Mouse (Mus musculus) midbrain, postnatal 0 days (tissue): ENCODE results near the gene Aifm3. TPM values are rescaled to one million over a fixed set of nuclear protein-coding genes. Genes with fewer than 3 reads are reported as not detected.

ENCODE experiments used
- ATAC-seq: fragments of 200-750 bp; cut with Nextera tagmentation; 2 replicates; pipeline ENCODE4 v1.8.0; 2017; ENCODE audit warnings: moderate number of reproducible peaks, mild to moderate bottlenecking, moderate TSS enrichment, moderate library complexity; ENCODE audit not compliant: low FRiP score
- DNase-seq: peaks from one replicate; pipeline ENCODE4 v3.0.0-alpha.2; 2015; ENCODE audit warnings: low spot score
- H3K27ac ChIP-seq: fragments of 300-500 bp; sonication (generic); 2 replicates; pipeline ENCODE4 v1.5.1; 2014; ENCODE audit warnings: low read depth, mild to moderate bottlenecking, low read length, mixed read lengths
- H3K27me3 ChIP-seq: fragments of 300-500 bp; sonication (generic); 2 replicates; pipeline ENCODE4 v1.6.1; 2014; ENCODE audit warnings: low read length, control low read depth, mixed read lengths; ENCODE audit not compliant: insufficient read depth
- H3K36me3 ChIP-seq: fragments of 300-500 bp; sonication (generic); 2 replicates; pipeline ENCODE4 v1.6.1; 2014; ENCODE audit warnings: low read length, control low read depth, mixed read lengths; ENCODE audit not compliant: insufficient read depth
- H3K4me1 ChIP-seq: fragments of 300-500 bp; sonication (generic); 2 replicates; pipeline ENCODE4 v1.6.1; 2014; ENCODE audit warnings: mild to moderate bottlenecking, control low read depth, antibody characterized with exemption, low read length, mixed read lengths; ENCODE audit not compliant: insufficient read depth
- H3K4me2 ChIP-seq: fragments of 300-500 bp; sonication (generic); 2 replicates; pipeline ENCODE4 v1.6.1; 2014; ENCODE audit warnings: low read depth, mild to moderate bottlenecking, low read length, mixed read lengths; ENCODE audit not compliant: poor library complexity, severe bottlenecking
- H3K4me3 ChIP-seq: fragments of 300-500 bp; sonication (generic); 2 replicates; pipeline ENCODE4 v1.5.1; 2014; ENCODE audit warnings: low read depth, mild to moderate bottlenecking, low read length, moderate library complexity
- H3K9ac ChIP-seq: fragments of 300-500 bp; sonication (generic); replicated peaks from 2 replicates; pipeline ENCODE4 v1.6.1; 2014; ENCODE audit warnings: mild to moderate bottlenecking, low read length, moderate library complexity, mixed read lengths; ENCODE audit not compliant: poor library complexity, severe bottlenecking
- H3K9me3 ChIP-seq: fragments of 300-500 bp; sonication (generic); 2 replicates; pipeline ENCODE4 v1.6.1; 2016; ENCODE audit warnings: low read length, control low read depth
- CTCF ChIP-seq: IDR thresholded peaks from 2 replicates; pipeline ENCODE4 v1.5.1; 2016; ENCODE audit warnings: antibody characterized with exemption, mild to moderate bottlenecking
- WGBS: fragments of 180-500 bp; shearing (Covaris S2); extraction: QIAGEN DNeasy Blood & Tissue Kit; methylation state at CpG from one replicate; pipeline ENCODE4 v1.1.7; 2014; 5-methylcytosine and 5-hydroxymethylcytosine counted together
- polyA plus RNA-seq: library from polyadenylated mRNA; unstranded; fragments of >200 nt; fragmentation: Nextera tagmentation; extraction: Ambion mirVana; gene quantifications from 2 replicates; pipeline ENCODE4 v1.2.1, GENCODE M21; 2015
- total RNA-seq: library from RNA; depleted of rRNA; stranded (reverse); fragments of >200 nt; gene quantifications from 2 replicates; pipeline ENCODE4 v1.2.3, GENCODE M21; 2014

Gene Aifm3
- total and polyA plus RNA-seq, 2 experiments from 2014 or later = 14.1 to 23.2 TPM

DNA sequence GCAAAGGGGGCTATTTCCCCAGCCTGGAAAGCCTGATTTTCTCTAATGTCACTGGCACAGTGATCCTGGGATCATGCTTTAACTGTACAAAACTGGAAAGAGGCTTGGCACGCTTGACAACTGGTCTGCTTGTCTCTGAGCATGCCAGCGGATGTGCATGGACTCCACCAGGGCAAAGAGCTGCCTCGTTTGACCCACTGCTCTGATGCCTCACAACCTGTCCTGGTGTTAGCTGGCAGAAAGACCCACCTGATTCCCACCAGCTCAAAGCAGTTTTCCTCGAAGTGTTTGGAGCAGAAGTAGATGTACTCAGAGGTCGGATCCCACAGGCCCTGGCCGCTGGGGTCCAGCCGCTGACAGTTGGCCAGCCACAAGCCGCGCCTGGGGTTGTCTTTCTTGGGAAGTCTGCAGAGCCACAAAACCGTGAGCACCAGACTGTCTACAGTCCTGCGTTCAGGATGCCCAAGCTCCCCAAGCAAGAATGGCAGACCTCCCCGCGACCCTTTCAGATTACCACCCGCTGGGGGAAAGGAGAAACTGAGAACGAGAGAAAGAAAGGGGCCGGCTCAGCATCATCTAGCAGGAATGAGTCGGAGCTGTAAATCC, 40.7 kb downstream of the Aifm3 start:
- Histone ChIP-seq H3K4me2 (peak overlapping the region; percentile 89), H3K4me3 (peak overlapping the region; percentile 64), H3K9ac (peak overlapping the region; percentile 83), H3K4me1 (peaks cover 10% of the 10 kb centered on the region), H3K27ac (peak overlapping the region; percentile 98), H3K9me3 (no peaks in the 10 kb centered on the region), H3K27me3 (no peaks in the 10 kb centered on the region), H3K36me3 (peaks cover 25% of the 10 kb centered on the region)
- 18% methylated on average over 17 of the region's 17 CpGs for WGBS
- DNase-seq (no peak), ATAC-seq (peak; percentile 8; the same call in 1 of the 2 replicates)
- TF ChIP-seq CTCF = no peak

DNA sequence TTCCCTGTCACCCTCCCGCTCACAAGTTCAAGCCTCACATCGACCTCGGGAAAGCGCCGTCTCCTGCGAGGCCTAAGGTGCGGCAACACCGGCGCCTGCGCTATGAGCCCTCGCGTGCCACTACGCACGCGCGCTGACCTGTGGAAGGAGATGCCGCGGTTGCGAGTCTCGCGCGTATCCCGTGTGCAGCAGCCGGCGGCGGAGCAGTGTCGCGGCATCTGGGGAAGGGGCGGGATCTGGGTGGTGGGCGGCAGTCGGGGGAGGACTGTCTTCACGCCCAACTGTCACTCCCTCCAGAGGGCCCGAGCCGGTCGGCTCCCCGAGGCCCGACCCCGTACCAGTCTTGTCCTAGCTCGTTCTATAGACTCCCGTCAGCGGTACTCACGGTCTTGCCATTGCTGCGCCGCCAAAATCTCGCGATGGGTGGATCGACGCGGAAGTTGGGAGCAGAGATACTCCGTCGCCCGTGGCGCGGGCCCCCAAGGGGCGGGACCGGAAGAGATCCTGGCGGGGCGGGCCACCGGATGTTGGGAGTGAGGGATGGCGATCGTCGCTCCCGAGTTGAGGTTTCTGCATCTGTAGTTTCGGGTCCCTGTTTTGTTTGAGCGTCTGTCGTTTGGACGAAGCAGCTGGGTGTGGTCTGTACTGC, 41.4 kb downstream of the Aifm3 start, which contains the start of gene Thap7:
Gene Thap7 (minus strand): TSS at position 497 of the 649 bp plus-strand sequence.
- Histone ChIP-seq H3K4me2 (peak within 1 kb of the TSS; percentile 89), H3K36me3 (peaks cover 19% of the 10 kb centered on the region)

DNA sequence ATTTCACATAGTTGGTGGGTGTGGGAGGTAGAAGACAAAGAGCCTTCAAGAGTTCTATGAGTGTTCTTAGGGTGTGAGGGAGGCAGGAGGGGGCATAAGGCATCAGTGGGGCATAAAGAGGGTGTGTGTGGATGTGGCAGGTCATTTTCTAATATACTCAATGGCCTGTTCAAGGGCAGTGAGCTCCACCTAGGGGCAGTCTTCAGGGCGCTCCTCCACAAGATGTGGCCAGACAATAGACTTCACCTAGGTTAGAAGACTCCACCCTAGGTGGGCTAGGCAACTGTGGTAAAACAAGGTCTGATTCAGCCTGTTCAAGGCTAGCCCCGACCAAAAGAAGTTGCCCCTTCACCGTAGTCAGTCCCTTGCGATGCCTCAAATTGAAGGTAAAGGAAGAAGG, 42.9 kb downstream of the Aifm3 start:
- H3K27me3 ChIP-seq = no peaks in the 10 kb centered on the region
- no peak overlapping the region for H3K9ac ChIP-seq
- WGBS = 70% methylated on average over 4 of the region's 4 CpGs
- no peak overlapping the region for H3K4me3 ChIP-seq
- TF ChIP-seq CTCF = peak; percentile 53
- no peak overlapping the region for H3K27ac ChIP-seq
- H3K4me1 ChIP-seq = peaks cover 10% of the 10 kb centered on the region
- no peaks in the 10 kb centered on the region for H3K9me3 ChIP-seq
- H3K4me2 ChIP-seq = no peak overlapping the region
- no peak for ATAC-seq
- no peak for DNase-seq
- H3K36me3 ChIP-seq = peaks cover 8% of the 10 kb centered on the region; the same call in 1 of the 2 replicates

More for the DNA sequence above, 41.4 kb downstream of the Aifm3 start, which contains the start of gene Thap7:
- Histone ChIP-seq H3K4me1 (peaks cover 10% of the 10 kb centered on the region), H3K27ac (peak within 1 kb of the TSS; percentile 98), H3K9ac (peak within 1 kb of the TSS; percentile 83), H3K4me3 (peak within 1 kb of the TSS; percentile 64), H3K9me3 (no peaks in the 10 kb centered on the region), H3K27me3 (no peaks in the 10 kb centered on the region)
- peak; percentile 96 for ATAC-seq
- no peak for TF ChIP-seq CTCF
- DNase-seq = peak; percentile 97
- WGBS = under 1% methylated on average over 67 of the region's 67 CpGs

DNA sequence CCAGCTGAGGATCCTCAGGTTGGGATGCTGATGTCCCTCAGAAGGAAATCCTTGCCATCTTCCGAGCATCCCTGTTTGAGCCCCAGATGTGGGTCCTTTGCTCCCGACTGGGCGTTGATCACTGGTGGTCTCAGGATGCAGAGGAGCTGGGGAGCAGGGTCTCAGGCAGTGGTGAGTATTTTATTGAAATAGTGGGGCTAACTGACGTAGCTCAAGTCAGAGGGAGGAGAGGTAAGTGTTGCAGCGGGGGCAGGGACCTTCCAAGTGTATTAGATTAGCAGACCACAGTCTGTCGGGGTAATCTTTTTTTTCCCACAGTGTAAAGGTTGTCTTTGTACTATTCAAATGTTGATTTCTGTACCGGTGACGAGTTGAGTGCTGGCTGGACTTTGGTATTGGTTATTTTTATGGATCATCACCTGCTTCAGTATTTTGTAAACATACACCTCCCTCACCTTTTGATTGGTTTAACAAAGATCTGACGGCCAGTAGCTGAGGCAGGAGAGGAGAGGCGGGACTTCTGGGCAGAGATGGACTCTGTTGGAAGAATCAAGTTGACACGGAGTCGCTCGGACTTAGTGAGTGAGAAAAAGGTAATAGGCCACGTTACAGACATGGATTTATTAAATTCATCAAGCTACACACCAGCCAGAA, 43.4 kb downstream of the Aifm3 start:
- DNase-seq (no peak), ATAC-seq (no peak)
- H3K4me3 ChIP-seq = no peak overlapping the region
- peaks cover 10% of the 10 kb centered on the region for H3K4me1 ChIP-seq
- no peak overlapping the region for H3K4me2 ChIP-seq
- H3K27ac ChIP-seq = no peak overlapping the region
- H3K36me3 ChIP-seq = peaks cover 6% of the 10 kb centered on the region; the same call in 1 of the 2 replicates
- no peak for TF ChIP-seq CTCF
- no peaks in the 10 kb centered on the region for H3K27me3 ChIP-seq
- H3K9me3 ChIP-seq = no peaks in the 10 kb centered on the region
- H3K9ac ChIP-seq = no peak overlapping the region
- WGBS = 71% methylated on average over 14 of the region's 14 CpGs

DNA sequence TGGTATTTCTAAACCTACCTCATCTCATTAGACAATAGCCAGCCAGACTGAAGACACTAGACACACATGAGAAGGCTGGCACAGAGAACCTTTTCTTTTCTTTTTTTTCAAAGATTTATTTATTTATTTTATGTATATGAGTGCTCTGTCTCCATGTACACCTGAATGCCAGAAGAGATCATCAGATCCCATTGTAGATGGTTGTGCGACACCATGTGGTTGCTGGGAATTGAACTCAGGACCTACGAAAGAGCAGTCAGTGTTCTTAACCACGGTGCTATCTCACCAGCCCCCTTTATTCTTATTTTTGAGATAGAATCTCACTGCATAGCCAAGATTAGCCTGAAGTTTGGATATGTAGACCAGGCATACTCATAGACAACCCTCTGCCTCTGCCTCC, 47.2 kb downstream of the Aifm3 start:
- WGBS = 91% methylated on average over 3 of the region's 3 CpGs
- Histone ChIP-seq H3K9ac (no peak overlapping the region), H3K27ac (no peak overlapping the region), H3K27me3 (no peaks in the 10 kb centered on the region), H3K9me3 (no peaks in the 10 kb centered on the region), H3K36me3 (no peaks in the 10 kb centered on the region), H3K4me1 (0 out of 2 replicates have a peak, but pooled peaks cover 4% of the 10 kb centered on the region), H3K4me2 (no peak overlapping the region), H3K4me3 (no peak overlapping the region)
- DNase-seq = no peak
- no peak for ATAC-seq
- no peak for TF ChIP-seq CTCF

DNA sequence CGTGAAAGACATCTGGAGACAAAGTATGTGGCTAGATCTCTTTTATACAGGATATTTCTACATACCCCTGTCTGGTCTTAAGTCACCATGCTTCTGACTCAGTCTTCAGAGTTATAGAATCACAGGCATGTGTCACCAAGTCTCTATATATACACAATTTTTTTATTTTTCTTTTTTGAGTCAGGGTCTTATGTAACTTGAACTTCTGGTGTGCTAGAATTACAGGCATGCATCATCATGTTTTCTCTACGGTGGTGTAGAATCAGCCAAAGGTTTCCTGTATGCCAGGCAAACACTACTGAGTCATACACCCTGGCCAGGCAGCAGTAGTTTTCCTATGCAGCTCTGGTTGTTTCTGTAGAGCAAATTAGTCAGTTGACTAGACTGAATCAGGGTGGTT, 53.2 kb downstream of the Aifm3 start:
- TF ChIP-seq CTCF = no peak
- WGBS = 84% methylated on average over 2 of the region's 2 CpGs
- no peaks in the 10 kb centered on the region for H3K4me1 ChIP-seq
- ATAC-seq (no peak), DNase-seq (no peak)
- no peaks in the 10 kb centered on the region for H3K9me3 ChIP-seq
- no peak overlapping the region for H3K9ac ChIP-seq
- no peak overlapping the region for H3K27ac ChIP-seq
- H3K4me3 ChIP-seq = no peak overlapping the region
- H3K27me3 ChIP-seq = no peaks in the 10 kb centered on the region
- H3K4me2 ChIP-seq = no peak overlapping the region
- H3K36me3 ChIP-seq = no peaks in the 10 kb centered on the region
